Mouse (Mus musculus): ENCODE measurements at regions not wholly inside any gene's neighbourhood (a gene's known extent, or its start where the extent isn't known, plus 50 kb on each side); places are given as distances from the start of the nearest gene placed in this dataset.

DNA sequence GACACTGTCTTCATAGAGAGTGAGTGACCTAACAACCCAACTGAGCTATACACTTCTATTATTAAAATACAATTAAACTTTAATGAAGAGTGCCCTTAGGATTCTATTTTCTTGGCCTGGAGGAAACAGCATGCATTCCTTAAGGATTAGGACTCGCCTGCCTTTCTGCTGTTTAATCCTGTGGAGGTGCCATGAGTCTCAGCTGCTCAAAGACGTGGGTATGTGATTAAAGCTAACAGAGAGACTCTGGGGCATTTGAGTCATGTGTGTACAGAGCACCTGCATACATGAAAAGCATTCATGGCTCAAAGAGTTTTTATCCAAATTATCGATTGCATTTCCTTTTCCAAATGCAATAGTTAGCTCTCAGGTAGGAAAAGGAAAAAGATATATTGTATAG is 51.7 kb upstream of the Robo1 start:
- TF ChIP-seq EP300 (IDR thresholded peaks at IDR 0.05) (no peak), CTCF (IDR thresholded peaks at IDR 0.05) (no peak)

Data from lung, postnatal 0 days (tissue).